Mouse (Mus musculus) megakaryocyte, embryonic 14.5 days (primary cell): ENCODE results near the gene Ap2b1. TPM values are rescaled to one million over a fixed set of nuclear protein-coding genes. Genes with fewer than 3 reads are reported as not detected.
"Not testable (repeated sequence)": the region's sequence is repeated elsewhere in the genome, so short reads cannot be mapped to it uniquely, and the experiment has no call there.

Experiments
- H3K27me3 ChIP-seq: replicated peaks from 2 replicates; pipeline ENCODE3; 2012; ENCODE audit warnings: inconsistent platforms
- H3K36me3 ChIP-seq: replicated peaks from 2 replicates; pipeline ENCODE3; 2012; ENCODE audit warnings: low read length, inconsistent platforms, mixed read lengths
- H3K4me1 ChIP-seq: 2 replicates; pipeline ENCODE4 v1.6.1; 2012; ENCODE audit warnings: inconsistent platforms
- H3K4me3 ChIP-seq: replicated peaks from 2 replicates; pipeline ENCODE3; 2012; ENCODE audit warnings: moderate library complexity, mild to moderate bottlenecking, inconsistent platforms
- H3K9me3 ChIP-seq: 2 replicates; pipeline ENCODE4 v1.6.1; 2012; ENCODE audit warnings: inconsistent platforms
- FLI1 ChIP-seq: IDR thresholded peaks from 2 replicates; pipeline ENCODE4 v1.6.1; 2012; ENCODE audit warnings: low read length, inconsistent platforms, mixed read lengths
- GATA1 ChIP-seq: IDR thresholded peaks from 3 replicates; pipeline ENCODE4 v1.6.1; 2012; ENCODE audit warnings: mixed read lengths, low read length, inconsistent platforms, borderline replicate concordance
- polyA plus RNA-seq: library from polyadenylated mRNA; stranded (reverse); fragments of >175 nt; gene quantifications from 2 replicates; pipeline ENCODE4 v1.2.3, GENCODE M21; 2012; ENCODE audit warnings: low replicate concordance; ENCODE audit not compliant: insufficient read depth

Ap2b1 gene
- 3.7 and 13.6 TPM in 2 replicates for polyA plus RNA-seq

- Histone ChIP-seq H3K36me3 (peaks cover 38% of the 10 kb centered on the region), H3K27me3 (no peaks in the 10 kb centered on the region), H3K4me3 (peak within 1 kb of the TSS; percentile 97), H3K4me1 (peaks cover 70% of the 10 kb centered on the region), H3K9me3 (no peaks in the 10 kb centered on the region)
- TF ChIP-seq FLI1, result peak; percentile 80
- no peak for TF ChIP-seq GATA1
Measured at GRCm38 (mm10) chr11:83298225-83299195, at the start of gene Ap2b1. TSS of gene Ap2b1 (plus strand) at chr11:83299024.

GRCm38 (mm10) chr11:83257211-83257610 lies 41.6 kb upstream of the Ap2b1 start:
- H3K36me3 ChIP-seq, result peaks cover 45% of the 10 kb centered on the region
- not testable (repeated sequence) for H3K4me3 ChIP-seq, H3K4me1 ChIP-seq, H3K27me3 ChIP-seq, H3K9me3 ChIP-seq

GRCm38 (mm10) chr11:83262673-83263072 lies 36.2 kb upstream of the Ap2b1 start:
- Histone ChIP-seq H3K4me3 (no peak overlapping the region), H3K9me3 (no peaks in the 10 kb centered on the region)
- TF ChIP-seq FLI1 (no peak), GATA1 (no peak)

GRCm38 (mm10) chr11:83263146-83263545 lies 35.7 kb upstream of the Ap2b1 start:
- H3K9me3 ChIP-seq, result no peaks in the 10 kb centered on the region
- H3K27me3 ChIP-seq, result no peaks in the 10 kb centered on the region
- TF ChIP-seq FLI1 (no peak), GATA1 (no peak)
- no peak overlapping the region for H3K4me3 ChIP-seq
- peaks cover 31% of the 10 kb centered on the region for H3K36me3 ChIP-seq
- peaks cover 30% of the 10 kb centered on the region for H3K4me1 ChIP-seq

More at GRCm38 (mm10) chr11:83262673-83263072, 36.2 kb upstream of the Ap2b1 start:
- Histone ChIP-seq H3K27me3 (no peaks in the 10 kb centered on the region), H3K4me1 (peaks cover 30% of the 10 kb centered on the region), H3K36me3 (peaks cover 31% of the 10 kb centered on the region)

- Histone ChIP-seq H3K4me3 (peak overlapping the region; percentile 94), H3K4me1 (peaks cover 56% of the 10 kb centered on the region)
- TF ChIP-seq FLI1 (no peak), GATA1 (no peak)
Measured at GRCm38 (mm10) chr11:83270842-83271150, 28.0 kb upstream of the Ap2b1 start.

GRCm38 (mm10) chr11:83271151-83271950 lies 27.5 kb upstream of the Ap2b1 start:
- peaks cover 9% of the 10 kb centered on the region for H3K27me3 ChIP-seq
- TF ChIP-seq GATA1 (no peak; the same call in 2 of the 3 replicates), FLI1 (no peak)
- no peaks in the 10 kb centered on the region for H3K9me3 ChIP-seq
- H3K4me3 ChIP-seq, result peak overlapping the region; percentile 94
- H3K4me1 ChIP-seq, result peaks cover 58% of the 10 kb centered on the region
- H3K36me3 ChIP-seq, result peaks cover 10% of the 10 kb centered on the region

More at GRCm38 (mm10) chr11:83270842-83271150, 28.0 kb upstream of the Ap2b1 start:
- Histone ChIP-seq H3K9me3 (no peaks in the 10 kb centered on the region), H3K36me3 (peaks cover 4% of the 10 kb centered on the region), H3K27me3 (peaks cover 3% of the 10 kb centered on the region)

- H3K27me3 ChIP-seq, result peaks cover 12% of the 10 kb centered on the region
- peak overlapping the region; percentile 79 for H3K4me3 ChIP-seq
- peaks cover 55% of the 10 kb centered on the region for H3K4me1 ChIP-seq
- H3K9me3 ChIP-seq, result no peaks in the 10 kb centered on the region
- H3K36me3 ChIP-seq, result peaks cover 18% of the 10 kb centered on the region
- TF ChIP-seq FLI1, result no peak
- no peak for TF ChIP-seq GATA1
Measured at GRCm38 (mm10) chr11:83271951-83272843, 26.6 kb upstream of the Ap2b1 start.

- no peak overlapping the region for H3K4me3 ChIP-seq
- peaks cover 24% of the 10 kb centered on the region for H3K27me3 ChIP-seq
- H3K9me3 ChIP-seq, result no peaks in the 10 kb centered on the region
- no peak for TF ChIP-seq GATA1
- TF ChIP-seq FLI1, result no peak
- peaks cover 54% of the 10 kb centered on the region for H3K4me1 ChIP-seq
- H3K36me3 ChIP-seq, result peaks cover 56% of the 10 kb centered on the region
Measured at GRCm38 (mm10) chr11:83276251-83276650, 22.6 kb upstream of the Ap2b1 start.

GRCm38 (mm10) chr11:83279024-83279423 lies 19.8 kb upstream of the Ap2b1 start:
- TF ChIP-seq FLI1, result no peak
- no peak for TF ChIP-seq GATA1
- no peak overlapping the region for H3K4me3 ChIP-seq
- H3K27me3 ChIP-seq, result peaks cover 36% of the 10 kb centered on the region
- H3K4me1 ChIP-seq, result peaks cover 55% of the 10 kb centered on the region
- H3K36me3 ChIP-seq, result peaks cover 83% of the 10 kb centered on the region
- no peaks in the 10 kb centered on the region for H3K9me3 ChIP-seq
